ENCODE assay signal across 8 mouse cellular contexts in the genomic region with DNA sequence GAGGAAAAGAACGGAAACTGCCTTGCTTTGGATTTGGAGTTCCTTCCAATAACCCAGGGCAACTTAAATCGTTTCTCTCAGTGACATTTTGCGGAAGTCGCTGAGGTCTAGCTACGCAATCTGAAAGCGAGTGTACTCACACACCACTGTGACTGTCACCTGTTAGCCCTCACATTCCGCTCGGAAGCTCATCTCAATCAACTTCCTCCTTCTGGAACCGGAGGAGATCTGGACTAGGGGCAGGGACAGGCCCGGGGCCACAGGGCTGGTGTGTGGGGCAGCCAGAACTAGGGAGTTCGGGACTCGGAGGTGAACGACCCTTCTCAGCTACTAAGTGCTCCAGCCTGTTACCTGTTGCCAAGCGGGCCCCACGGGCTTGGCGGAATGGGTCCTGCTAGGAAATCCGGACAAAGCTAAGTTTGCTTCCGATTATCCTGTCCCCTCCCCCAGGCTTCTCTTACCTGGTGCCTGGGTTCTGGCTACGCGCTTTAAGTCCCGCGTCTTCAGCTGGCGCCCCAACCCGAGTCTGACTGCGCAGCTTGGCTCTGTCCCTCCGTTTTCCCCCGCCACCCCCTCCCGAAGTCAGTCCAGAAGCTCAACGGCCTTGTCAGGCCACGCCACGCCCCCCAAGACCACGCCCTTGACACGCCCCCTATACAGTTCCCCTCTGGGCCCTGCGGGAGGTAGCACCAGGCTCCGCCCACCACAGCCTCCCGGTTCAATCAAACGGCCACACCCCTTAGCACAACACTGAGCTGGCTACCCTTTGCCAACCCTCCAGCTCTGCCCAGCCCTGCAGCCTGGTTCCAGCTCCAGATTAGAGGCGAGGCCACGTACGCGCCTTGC. TPM values are rescaled to one million over a fixed set of nuclear protein-coding genes. Genes with fewer than 3 reads are reported as not detected.
DNase-seq lines count a peak whose midpoint lies in the region; ATAC-seq and TF ChIP-seq lines count a peak whose summit lies in the region.

No protein-coding gene starts in this region.

- dilution Hi-C loops in CH12.LX (cut with MboI; ENCODE audit: extremely low pct_ligation_motif_present, extremely low pct_unique_long_range_greater_than_20kb, low sequenced_read_pairs) = no loop called here

- H3K4me1 ChIP-seq in CH12.LX (ENCODE audit: control insufficient read depth in 1 of 2, insufficient read depth in 2 of 2) = peaks cover 19 to 55% of the 10 kb centered on the region in 2 experiments
- peaks cover 28% of the 10 kb centered on the region for H3K4me1 ChIP-seq in forebrain, embryonic 10.5 days
- H3K4me1 ChIP-seq in heart, embryonic 14.5 days (ENCODE audit: control insufficient read depth in 2 of 2, insufficient read depth in 2 of 2, low read length in 2 of 2) = peaks cover 13 to 31% of the 10 kb centered on the region in 2 experiments
- H3K4me1 ChIP-seq in liver, embryonic 13.5 days (replicated peaks) = peaks cover 94% of the 10 kb centered on the region
- peaks cover 25% of the 10 kb centered on the region for H3K4me1 ChIP-seq in stomach, embryonic 14.5 days (ENCODE audit: control insufficient read depth, insufficient read depth, low read length)

- peak; percentile 97 for DNase-seq in CH12.LX (ENCODE audit: extremely low read depth)
- peak; percentile 95 for DNase-seq in c-Kit-positive CD71-negative TER-119-negative erythroid progenitor cells, embryonic 14.5 days (ENCODE audit: low read depth)
- DNase-seq in forebrain, embryonic 10.5 days (ENCODE audit: extremely low spot score, low spot score) = peak; percentile 96
- DNase-seq in kidney, postnatal 14 days = peak; percentile 98
- DNase-seq in liver, embryonic 13.5 days = peak; percentile 99
- peak; percentile 100 for DNase-seq in natural killer cell, adult 2 months (ENCODE audit: low spot score in 2 of 2)

- peak overlapping the region; percentile 76 for H3K27ac ChIP-seq in CH12.LX (ENCODE audit: insufficient read depth, low read depth)
- peak overlapping the region; percentile 81 for H3K27ac ChIP-seq in forebrain, embryonic 10.5 days
- peak overlapping the region; percentile 8 to 65; a peak in 2 of 4 replicates for H3K27ac ChIP-seq in heart, embryonic 14.5 days (replicated peaks in 1 of 2; ENCODE audit: control insufficient read depth in 1 of 2, insufficient read depth in 1 of 2, low read depth in 2 of 2, low read length in 2 of 2)
- H3K27ac ChIP-seq in liver, embryonic 13.5 days = peak overlapping the region; percentile 98
- H3K27ac ChIP-seq in stomach, embryonic 14.5 days (ENCODE audit: low read length) = peak overlapping the region; percentile 93

- H3K4me3 ChIP-seq in CH12.LX (replicated peaks in 1 of 3; ENCODE audit: low read depth in 2 of 3, low read length in 2 of 3, poor library complexity in 1 of 3) = peak overlapping the region; percentile 68 to 72 (median 70)
- peak overlapping the region; percentile 62 for H3K4me3 ChIP-seq in forebrain, embryonic 10.5 days
- H3K4me3 ChIP-seq in heart, embryonic 14.5 days (ENCODE audit: control insufficient read depth in 1 of 2, insufficient read depth in 1 of 2, low read depth in 1 of 2, low read length in 2 of 2) = peak overlapping the region; percentile 54 to 62
- peak overlapping the region; percentile 85 for H3K4me3 ChIP-seq in liver, embryonic 13.5 days (replicated peaks)
- peak overlapping the region; percentile 53 for H3K4me3 ChIP-seq in stomach, embryonic 14.5 days (ENCODE audit: low read depth, low read length)

- H3K36me3 ChIP-seq in CH12.LX (replicated peaks in 1 of 2; ENCODE audit: control insufficient read depth in 1 of 2, insufficient read depth in 1 of 2, low read length in 1 of 2) = peaks cover 2 to 18% of the 10 kb centered on the region in 2 experiments
- H3K36me3 ChIP-seq in forebrain, embryonic 10.5 days (replicated peaks) = no peaks in the 10 kb centered on the region
- no peaks in the 10 kb centered on the region for H3K36me3 ChIP-seq in heart, embryonic 14.5 days (ENCODE audit: control insufficient read depth, insufficient read depth, low read length)
- H3K36me3 ChIP-seq in liver, embryonic 13.5 days = peaks cover 15% of the 10 kb centered on the region
- no peaks in the 10 kb centered on the region for H3K36me3 ChIP-seq in stomach, embryonic 14.5 days (ENCODE audit: control insufficient read depth, insufficient read depth, low read length)

- TF ChIP-seq POLR2A in CH12.LX (IDR thresholded peaks at IDR 0.05; ENCODE audit: low read depth, low read length) = peak; percentile 83

- no peak for TF ChIP-seq RAD21 in CH12.LX (IDR thresholded peaks at IDR 0.05; ENCODE audit: low read depth, low read length)

- TF ChIP-seq CTCF in CH12.LX (conservative IDR thresholded peaks at IDR 0.05 in 1 of 2, IDR thresholded peaks at IDR 0.05 in 1 of 2; ENCODE audit: low read depth in 2 of 2, low read length in 2 of 2) = no peak

- no peaks in the 10 kb centered on the region for H3K9me3 ChIP-seq in CH12.LX (replicated peaks; ENCODE audit: low read length)
- peaks cover 8% of the 10 kb centered on the region for H3K9me3 ChIP-seq in forebrain, embryonic 10.5 days
- no peaks in the 10 kb centered on the region for H3K9me3 ChIP-seq in heart, embryonic 14.5 days (ENCODE audit: control insufficient read depth, low read length)
- no peaks in the 10 kb centered on the region for H3K9me3 ChIP-seq in liver, embryonic 13.5 days (replicated peaks)
- H3K9me3 ChIP-seq in stomach, embryonic 14.5 days (ENCODE audit: control insufficient read depth, low read depth, low read length) = no peaks in the 10 kb centered on the region

- peak; percentile 43; the same call in 1 of the 2 replicates for TF ChIP-seq EP300 in CH12.LX (IDR thresholded peaks at IDR 0.05; ENCODE audit: low read length)

- H3K9ac ChIP-seq in CH12.LX (ENCODE audit: insufficient read depth, low read depth) = peak overlapping the region; percentile 64
- peak overlapping the region; percentile 80 for H3K9ac ChIP-seq in heart, embryonic 14.5 days (ENCODE audit: low read length)
- peak overlapping the region; percentile 96 for H3K9ac ChIP-seq in liver, embryonic 13.5 days
- H3K9ac ChIP-seq in stomach, embryonic 14.5 days (replicated peaks; ENCODE audit: low read depth, low read length) = peak overlapping the region; percentile 56; the same call in 1 of the 2 replicates

- ATAC-seq in heart, embryonic 14.5 days (ENCODE audit: insufficient number of reproducible peaks, insufficient read depth, low FRiP score, low read depth) = peak; percentile 96
- ATAC-seq in liver, embryonic 13.5 days (ENCODE audit: low read depth) = peak; percentile 91
- peak; percentile 95 for ATAC-seq in stomach, embryonic 14.5 days (ENCODE audit: insufficient number of reproducible peaks, insufficient read depth, low FRiP score, low read depth)

- in situ Hi-C loops in CH12.LX (cut with MboI; ENCODE audit: low pct_ligation_motif_present, low pct_unique_long_range_greater_than_20kb, low sequenced_read_pairs) = no loop called here

- no peaks in the 10 kb centered on the region for H3K27me3 ChIP-seq in CH12.LX (replicated peaks)
- H3K27me3 ChIP-seq in forebrain, embryonic 10.5 days (ENCODE audit: poor library complexity, severe bottlenecking) = peaks cover 69% of the 10 kb centered on the region
- peaks cover 7% of the 10 kb centered on the region for H3K27me3 ChIP-seq in heart, embryonic 14.5 days (ENCODE audit: control insufficient read depth, insufficient read depth, low read length)
- no peaks in the 10 kb centered on the region for H3K27me3 ChIP-seq in liver, embryonic 13.5 days
- H3K27me3 ChIP-seq in stomach, embryonic 14.5 days (ENCODE audit: control insufficient read depth, insufficient read depth, low read length) = no peaks in the 10 kb centered on the region

- peak overlapping the region; percentile 86 for H3K4me2 ChIP-seq in CH12.LX (ENCODE audit: insufficient read depth, low read depth, poor library complexity, severe bottlenecking)
- peak overlapping the region; percentile 98 for H3K4me2 ChIP-seq in heart, embryonic 14.5 days (ENCODE audit: low read length)
- H3K4me2 ChIP-seq in liver, embryonic 13.5 days = peak overlapping the region; percentile 88
- H3K4me2 ChIP-seq in stomach, embryonic 14.5 days (replicated peaks; ENCODE audit: low read depth, low read length) = peak overlapping the region; percentile 93

- WGBS in forebrain, embryonic 10.5 days = 2% methylated on average over 41 of the region's 41 CpGs
- 3% methylated on average over 41 of the region's 41 CpGs for WGBS in heart, embryonic 14.5 days
- WGBS in liver, embryonic 13.5 days (ENCODE audit: insufficient replicate concordance) = under 1% methylated on average over 41 of the region's 41 CpGs
- 1% methylated on average over 41 of the region's 41 CpGs for WGBS in stomach, embryonic 14.5 days

- peaks cover 41% of the 10 kb centered on the region for H3K79me2 ChIP-seq in CH12.LX (replicated peaks; ENCODE audit: control insufficient read depth, extremely low read depth, insufficient read depth, poor library complexity, severe bottlenecking)

TF ChIP-seq in CH12.LX, 34 proteins besides CTCF, POLR2A, EP300 and RAD21 (continues in another document):
- peak; percentile 41; the same call in 1 of the 2 replicates for TF ChIP-seq MXI1 (IDR thresholded peaks at IDR 0.05; ENCODE audit: low read depth, low read length)
- peak; percentile 81 for TF ChIP-seq NELFE (IDR thresholded peaks at IDR 0.05; ENCODE audit: low read depth, low read length)
- TF ChIP-seq RCOR1 (conservative IDR thresholded peaks at IDR 0.05; ENCODE audit: low read depth, low read length) = no peak
- peak; percentile 46; the same call in 1 of the 2 replicates for TF ChIP-seq CHD2 (IDR thresholded peaks at IDR 0.05; ENCODE audit: low read length)
- TF ChIP-seq USF1 (IDR thresholded peaks at IDR 0.05; ENCODE audit: low read depth, low read length) = no peak
- no peak for TF ChIP-seq ZKSCAN1 (IDR thresholded peaks at IDR 0.05; ENCODE audit: borderline replicate concordance, low read depth, low read length)
- TF ChIP-seq TBP (conservative IDR thresholded peaks at IDR 0.05; ENCODE audit: low read depth, low read length) = peak; percentile 69
- TF ChIP-seq MAX (IDR thresholded peaks at IDR 0.05; ENCODE audit: low read length) = no peak; the same call in none of the 2 replicates
- TF ChIP-seq MYC (IDR thresholded peaks at IDR 0.05; ENCODE audit: low read depth, low read length) = peak; percentile 31; the same call in 1 of the 2 replicates
- TF ChIP-seq PAX5 (IDR thresholded peaks at IDR 0.05; ENCODE audit: low read length) = no peak
- TF ChIP-seq CHD1 (IDR thresholded peaks at IDR 0.05; ENCODE audit: low read depth, low read length) = peak; percentile 35; the same call in 1 of the 2 replicates
- peak; percentile 75 for TF ChIP-seq UBTF (IDR thresholded peaks at IDR 0.05; ENCODE audit: low read depth, low read length)

RNA-seq across cellular contexts. Expression of a gene that starts 0.8 kb away (rescaled TPM):
- total RNA-seq in CH12.LX (2012; rRNA removed) = 164 and 215 TPM in 2 replicates
- 157 and 177 TPM in 2 replicates for total RNA-seq in CH12.LX (2014; rRNA removed)
- 249 and 294 TPM in 2 replicates for polyA plus RNA-seq in CH12.LX (2012; ENCODE audit: insufficient read length, low read depth)
- polyA plus RNA-seq in forebrain, embryonic 10.5 days (2016; fragmentation: Nextera tagmentation; extraction: Ambion mirVana) = 5.0 and 5.3 TPM in 2 replicates
- 12.5 and 18.9 TPM in 2 replicates for polyA plus RNA-seq in heart, embryonic 14.5 days (2014; fragmentation: Nextera tagmentation; extraction: Ambion mirVana)
- polyA plus RNA-seq in liver, embryonic 13.5 days (2015; fragmentation: Nextera tagmentation; extraction: Ambion mirVana) = 88.5 and 90.1 TPM in 2 replicates
- 45.3 and 48.9 TPM in 2 replicates for polyA plus RNA-seq in stomach, embryonic 14.5 days (2014; fragmentation: Nextera tagmentation; extraction: Ambion mirVana)

Comparison
In these comparisons a context has a peak if more than half of its experiments do, and no peak if none do; other contexts are left out.
1. Peak in every context shown above with its lines: DNase-seq, ATAC-seq, H3K4me3 ChIP-seq and H3K27ac ChIP-seq.
2. H3K27ac ChIP-seq: peak in every context shown above with its lines; median percentile 98 in liver, embryonic 13.5 days; 93 in stomach, embryonic 14.5 days; 81 in forebrain, embryonic 10.5 days; 76 in CH12.LX; 36 in heart, embryonic 14.5 days.